Comparison of ENCODE assay signal across 22 mouse cellular contexts in genomic region chr10:3549384-3549783, GRCm38 (mm10). TPM values are rescaled to one million over a fixed set of nuclear protein-coding genes. Genes with fewer than 3 reads are reported as not detected.
DNase-seq lines count a peak whose midpoint lies in the region; ATAC-seq and TF ChIP-seq lines count a peak whose summit lies in the region.
"Had no signal": no experiment of that assay in that cellular context is flagged by ENCODE, and none has a peak within 500 bp of the region (broad histone marks: within the 10 kb centered on the region; RNA-seq: fewer than 3 reads in every experiment).

No protein-coding gene starts in this region.

- H3K4me1 ChIP-seq in kidney, postnatal 0 days (replicated peaks; ENCODE audit: insufficient read depth, low read length) = no peaks in the 10 kb centered on the region
- H3K4me1 ChIP-seq in lung, embryonic 15.5 days = peaks cover 3% of the 10 kb centered on the region; the same call in 1 of the 2 replicates
- H3K4me1 ChIP-seq: embryonic facial prominence, embryonic 13.5 days; forebrain, embryonic 15.5 days; heart, embryonic 13.5 days; hindbrain, embryonic 15.5 days; intestine, embryonic 15.5 days; midbrain, embryonic 15.5 days had no signal

- TF ChIP-seq CTCF in kidney, postnatal 0 days (IDR thresholded peaks at IDR 0.05; ENCODE audit: low read depth) = no peak

- no peaks in the 10 kb centered on the region for H3K36me3 ChIP-seq in kidney, postnatal 0 days (ENCODE audit: insufficient read depth, low read length)
- no peaks in the 10 kb centered on the region for H3K36me3 ChIP-seq in lung, embryonic 15.5 days
- H3K36me3 ChIP-seq: embryonic facial prominence, embryonic 13.5 days; forebrain, embryonic 15.5 days; heart, embryonic 13.5 days; hindbrain, embryonic 15.5 days; intestine, embryonic 15.5 days; midbrain, embryonic 15.5 days had no signal

- no peak overlapping the region for H3K9ac ChIP-seq in kidney, postnatal 0 days (ENCODE audit: low read depth, low read length)
- no peak overlapping the region for H3K9ac ChIP-seq in lung, embryonic 15.5 days
- H3K9ac ChIP-seq: embryonic facial prominence, embryonic 13.5 days; forebrain, embryonic 15.5 days; heart, embryonic 13.5 days; hindbrain, embryonic 15.5 days; intestine, embryonic 15.5 days; liver, postnatal 0 days; midbrain, embryonic 15.5 days had no signal

- H3K9me3 ChIP-seq in kidney, postnatal 0 days (replicated peaks; ENCODE audit: low read length) = no peaks in the 10 kb centered on the region
- H3K9me3 ChIP-seq in lung, embryonic 15.5 days = no peaks in the 10 kb centered on the region
- H3K9me3 ChIP-seq: embryonic facial prominence, embryonic 13.5 days; forebrain, embryonic 15.5 days; heart, embryonic 13.5 days; hindbrain, embryonic 15.5 days; intestine, embryonic 15.5 days; midbrain, embryonic 15.5 days had no signal

- DNase-seq in cerebellum, postnatal 10 days = peak; percentile 51 to 58
- no peak for DNase-seq in cerebellum, adult 11-12 months
- DNase-seq in kidney, postnatal 0 days (ENCODE audit: low spot score) = peak; percentile 58
- no peak for DNase-seq in kidney, adult 18-20 months
- DNase-seq in lung, adult 18-20 months = no peak
- no peak for DNase-seq in ovary, postnatal 36 days (ENCODE audit: low spot score)
- DNase-seq in urinary bladder, postnatal 4 days (ENCODE audit: low spot score in 2 of 2) = no peak
- DNase-seq: adrenal gland, adult 8-10 months; cerebellum, adult 9-10 months; gastrocnemius, postnatal 25 days; heart, postnatal 4 days; liver, postnatal 0 days; spleen, adult 18-20 months; thymus, adult 2 months had no signal

- no peaks in the 10 kb centered on the region for H3K27me3 ChIP-seq in kidney, postnatal 0 days (ENCODE audit: insufficient read depth, low read length)
- no peaks in the 10 kb centered on the region for H3K27me3 ChIP-seq in lung, embryonic 15.5 days
- H3K27me3 ChIP-seq: embryonic facial prominence, embryonic 13.5 days; forebrain, embryonic 15.5 days; heart, embryonic 13.5 days; hindbrain, embryonic 15.5 days; intestine, embryonic 15.5 days; midbrain, embryonic 15.5 days had no signal

- no peak overlapping the region for H3K27ac ChIP-seq in kidney, postnatal 0 days
- H3K27ac ChIP-seq in lung, embryonic 15.5 days = no peak overlapping the region
- H3K27ac ChIP-seq: embryonic facial prominence, embryonic 13.5 days; forebrain, embryonic 15.5 days; heart, embryonic 13.5 days; hindbrain, embryonic 15.5 days; intestine, embryonic 15.5 days; midbrain, embryonic 15.5 days had no signal

- no peak overlapping the region for H3K4me2 ChIP-seq in kidney, postnatal 0 days (ENCODE audit: low read length)
- H3K4me2 ChIP-seq in lung, embryonic 15.5 days = no peak overlapping the region
- H3K4me2 ChIP-seq: embryonic facial prominence, embryonic 13.5 days; forebrain, embryonic 15.5 days; heart, embryonic 13.5 days; hindbrain, embryonic 15.5 days; intestine, embryonic 15.5 days; midbrain, embryonic 15.5 days had no signal

- H3K4me3 ChIP-seq in kidney, postnatal 0 days (replicated peaks; ENCODE audit: low read depth, low read length) = no peak overlapping the region
- no peak overlapping the region for H3K4me3 ChIP-seq in lung, embryonic 15.5 days
- H3K4me3 ChIP-seq: embryonic facial prominence, embryonic 13.5 days; forebrain, embryonic 15.5 days; heart, embryonic 13.5 days; hindbrain, embryonic 15.5 days; intestine, embryonic 15.5 days; midbrain, embryonic 15.5 days; myocyte had no signal

- no peak for ATAC-seq in kidney, postnatal 0 days (replicated peaks; ENCODE audit: low FRiP score, low read depth)
- peak; percentile 35; the same call in 1 of the 2 replicates for ATAC-seq in lung, embryonic 15.5 days (ENCODE audit: borderline replicate concordance, extremely low read depth, low FRiP score, low TSS enrichment)
- ATAC-seq: forebrain, embryonic 15.5 days; intestine, embryonic 15.5 days; liver, postnatal 0 days; midbrain, embryonic 15.5 days had no signal

- 40% methylated on average over 2 of the region's 2 CpGs for WGBS in kidney, postnatal 0 days
- 47% methylated on average over 2 of the region's 2 CpGs for WGBS in lung, embryonic 15.5 days

RNA-seq across cellular contexts. Expression of gene Iyd, which starts 9.3 kb away (rescaled TPM):
- polyA plus RNA-seq in kidney, postnatal 0 days (2015; fragmentation: Nextera tagmentation; extraction: Ambion mirVana) = 12.8 and 16.0 TPM in 2 replicates
- 1.7 and 2.2 TPM in 2 replicates for polyA plus RNA-seq in lung, embryonic 15.5 days (2015; fragmentation: Nextera tagmentation; extraction: Ambion mirVana)
- polyA plus RNA-seq: myocyte had no signal

Comparison
In these comparisons a context has a peak if more than half of its experiments do, and no peak if none do; other contexts are left out.
1. DNase-seq: peak in cerebellum, postnatal 10 days (2 of 2) and kidney, postnatal 0 days (single experiment); none in cerebellum, adult 11-12 months (single experiment), kidney, adult 18-20 months (single experiment), lung, adult 18-20 months (0 of 2), ovary, postnatal 36 days (single experiment) and urinary bladder, postnatal 4 days (0 of 2).